Mouse (Mus musculus): ENCODE data around the gene Foxg1.

GRCm38 (mm10) chr12:49375427-49376317 is 6.8 kb upstream of the Foxg1 start:
- TF ChIP-seq CTCF (IDR thresholded peaks at IDR 0.05; ENCODE audit: control insufficient read depth, insufficient read depth, low read length) (no peak), POLR2A (IDR thresholded peaks at IDR 0.05; ENCODE audit: borderline replicate concordance, control insufficient read depth, low read depth, low read length) (no peak)
